Mouse (Mus musculus) brain, embryonic 14.5 days (tissue): Measurements from ENCODE around the gene Fam210b.

Source experiments
- CTCF ChIP-seq: fragments of 200-500 bp; IDR thresholded peaks from 2 replicates; pipeline ENCODE4 v1.5.1; 2012; ENCODE audit warnings: inconsistent platforms, mild to moderate bottlenecking, moderate library complexity, borderline replicate concordance; ENCODE audit not compliant: insufficient read depth, insufficient read length; ENCODE audit errors: extremely low read depth
- POLR2A ChIP-seq: fragments of 200-500 bp; IDR thresholded peaks from 2 replicates; pipeline ENCODE4 v1.6.1; 2012; ENCODE audit warnings: mild to moderate bottlenecking, inconsistent platforms, borderline replicate concordance; ENCODE audit not compliant: poor library complexity, insufficient read depth, insufficient read length, severe bottlenecking; ENCODE audit errors: extremely low read depth

- no peak for TF ChIP-seq CTCF
- no peak for TF ChIP-seq POLR2A
Observed at GRCm38 (mm10) chr2:172401116-172401825, 55.9 kb downstream of the Fam210b start.
